Mouse (Mus musculus): Measurements from ENCODE around the gene Rps6kb2. TPM values are rescaled to one million over a fixed set of nuclear protein-coding genes. Genes with fewer than 3 reads are reported as not detected.
A peak's percentile ranks its signal among the peaks of the same experiment; 100 is the strongest.
"Not testable (repeated sequence)": the region's sequence is repeated elsewhere in the genome, so short reads cannot be mapped to it uniquely, and the experiment has no call there.

Gene Rps6kb2
- polyA plus RNA-seq, 1 experiment from 2014 or later: 59.8 TPM

GRCm38 (mm10) chr19:4129462-4129861 lies 33.7 kb downstream of the Rps6kb2 start:
- Histone ChIP-seq H3K4me3 (replicated peaks; ENCODE audit: low read length) (no peak overlapping the region), H3K9me3 (ENCODE audit: control insufficient read depth, low read length) (no peaks in the 10 kb centered on the region), H3K4me1 (replicated peaks; ENCODE audit: control insufficient read depth, insufficient read depth, low read length) (peaks cover 13% of the 10 kb centered on the region), H3K27me3 (replicated peaks; ENCODE audit: control insufficient read depth, insufficient read depth, low read length) (no peaks in the 10 kb centered on the region), H3K27ac (ENCODE audit: low read length) (no peak overlapping the region), H3K9ac (replicated peaks; ENCODE audit: low read depth, low read length) (no peak overlapping the region), H3K4me2 (ENCODE audit: low read length) (no peak overlapping the region), H3K36me3 (ENCODE audit: control insufficient read depth, insufficient read depth) (peaks cover 16% of the 10 kb centered on the region)
- ATAC-seq: no peak
- 97% methylated on average over 7 of the region's 7 CpGs for WGBS

DNA sequence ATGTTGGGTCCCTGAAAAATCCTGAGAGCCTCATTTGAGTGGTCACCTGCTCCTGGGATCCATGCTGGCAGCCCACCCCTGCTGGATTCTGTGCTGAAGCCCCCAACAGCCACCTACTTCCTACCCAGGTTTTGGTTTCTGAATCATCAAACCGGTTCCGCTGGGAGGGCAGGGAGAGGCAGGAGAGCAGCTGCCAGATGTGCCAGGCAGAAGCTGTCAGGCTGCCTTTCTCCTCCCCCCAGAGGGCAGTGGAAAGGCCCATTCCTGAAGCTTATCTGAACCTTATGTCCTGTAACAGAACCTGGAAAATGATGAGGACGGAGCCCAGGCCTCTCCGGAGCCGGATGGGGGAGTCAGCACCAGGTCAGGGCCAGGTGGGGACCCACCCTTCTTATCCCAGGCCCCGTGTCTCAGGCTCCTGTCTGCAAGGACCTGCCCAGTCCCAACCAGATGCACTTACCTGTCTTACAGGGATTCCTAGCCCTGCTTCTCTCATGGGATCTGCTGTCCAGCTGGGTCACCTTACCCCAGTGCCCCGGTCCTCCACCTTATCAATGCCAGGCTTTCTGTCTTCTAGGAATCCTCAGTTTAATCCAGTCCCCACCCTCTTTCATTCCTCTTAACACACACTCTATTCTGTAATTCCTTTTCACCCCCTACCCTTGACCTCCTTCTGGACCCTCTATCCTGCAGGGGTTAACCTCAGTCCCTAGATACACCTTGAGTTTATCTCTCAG lies 36.2 kb downstream of the Rps6kb2 start:
- Histone ChIP-seq H3K4me1 (replicated peaks; ENCODE audit: control insufficient read depth, insufficient read depth, low read length) (peaks cover 13% of the 10 kb centered on the region), H3K9me3 (ENCODE audit: control insufficient read depth, low read length) (no peaks in the 10 kb centered on the region), H3K36me3 (ENCODE audit: control insufficient read depth, insufficient read depth) (peaks cover 12% of the 10 kb centered on the region), H3K4me2 (ENCODE audit: low read length) (peak overlapping the region; percentile 68), H3K27me3 (replicated peaks; ENCODE audit: control insufficient read depth, insufficient read depth, low read length) (no peaks in the 10 kb centered on the region), H3K9ac (replicated peaks; ENCODE audit: low read depth, low read length) (peak overlapping the region; percentile 78), H3K4me3 (replicated peaks; ENCODE audit: low read length) (peak overlapping the region; percentile 75), H3K27ac (ENCODE audit: low read length) (no peak overlapping the region)
- 61% methylated on average over 7 of the region's 7 CpGs for WGBS
- no peak for ATAC-seq

- ATAC-seq: peak; percentile 93
- H3K4me3 ChIP-seq (replicated peaks; ENCODE audit: low read length): peak within 1 kb of the TSS; percentile 75
- under 1% methylated on average over 59 of the region's 64 CpGs for WGBS
Observed at GRCm38 (mm10) chr19:4125741-4126696, 37.1 kb downstream of the Rps6kb2 start, which contains the start of gene Aip. Gene Aip, minus strand, starts transcription at chr19:4125858.

GRCm38 (mm10) chr19:4125268-4125667 lies 37.9 kb downstream of the Rps6kb2 start:
- not testable (repeated sequence) for H3K36me3 ChIP-seq (ENCODE audit: control insufficient read depth, insufficient read depth); H3K27me3 ChIP-seq (replicated peaks; ENCODE audit: control insufficient read depth, insufficient read depth, low read length); H3K27ac ChIP-seq (ENCODE audit: low read length); H3K9me3 ChIP-seq (ENCODE audit: control insufficient read depth, low read length)
- 18% methylated on average over 3 of the region's 4 CpGs for WGBS
- peak; percentile 6 for ATAC-seq
- H3K9ac ChIP-seq (replicated peaks; ENCODE audit: low read depth, low read length): peak overlapping the region; percentile 78
- peaks cover 18% of the 10 kb centered on the region for H3K4me1 ChIP-seq (replicated peaks; ENCODE audit: control insufficient read depth, insufficient read depth, low read length)
- peak overlapping the region; percentile 68 for H3K4me2 ChIP-seq (ENCODE audit: low read length)
- H3K4me3 ChIP-seq (replicated peaks; ENCODE audit: low read length): peak overlapping the region; percentile 75

More at GRCm38 (mm10) chr19:4125741-4126696, 37.1 kb downstream of the Rps6kb2 start, which contains the start of gene Aip:
- H3K4me1 ChIP-seq (replicated peaks; ENCODE audit: control insufficient read depth, insufficient read depth, low read length): peaks cover 13% of the 10 kb centered on the region
- H3K9me3 ChIP-seq (ENCODE audit: control insufficient read depth, low read length): no peaks in the 10 kb centered on the region
- H3K4me2 ChIP-seq (ENCODE audit: low read length): peak within 1 kb of the TSS; percentile 68
- H3K27ac ChIP-seq (ENCODE audit: low read length): peak within 1 kb of the TSS; percentile 19; the same call in 1 of the 2 replicates
- no peaks in the 10 kb centered on the region for H3K27me3 ChIP-seq (replicated peaks; ENCODE audit: control insufficient read depth, insufficient read depth, low read length)
- H3K9ac ChIP-seq (replicated peaks; ENCODE audit: low read depth, low read length): peak within 1 kb of the TSS; percentile 78
- H3K36me3 ChIP-seq (ENCODE audit: control insufficient read depth, insufficient read depth): peaks cover 5% of the 10 kb centered on the region; the same call in 1 of the 2 replicates

DNA sequence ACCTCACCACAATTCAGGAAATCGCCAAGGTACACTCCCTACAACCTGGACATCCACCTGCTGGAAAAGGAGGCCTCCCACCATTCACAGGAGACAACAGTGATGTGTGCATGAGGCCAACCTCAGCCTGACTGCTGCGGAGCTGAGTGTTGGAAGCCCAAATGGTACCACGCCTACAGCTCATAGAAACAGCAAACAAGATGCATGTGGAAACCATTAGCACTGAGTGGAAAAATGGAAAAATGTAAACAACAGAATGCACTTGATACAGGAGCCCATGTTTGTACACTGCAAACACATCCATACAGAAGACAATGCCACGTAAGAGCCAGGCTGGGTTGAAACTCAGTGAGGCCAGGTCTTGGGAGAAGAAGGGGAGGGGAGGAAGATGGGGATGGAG lies 38.7 kb downstream of the Rps6kb2 start:
- ATAC-seq: no peak
- WGBS: 89% methylated on average over 4 of the region's 4 CpGs
- peaks cover 5% of the 10 kb centered on the region; the same call in 1 of the 2 replicates for H3K36me3 ChIP-seq (ENCODE audit: control insufficient read depth, insufficient read depth)
- H3K4me3 ChIP-seq (replicated peaks; ENCODE audit: low read length): no peak overlapping the region
- no peak overlapping the region for H3K9ac ChIP-seq (replicated peaks; ENCODE audit: low read depth, low read length)
- no peak overlapping the region for H3K27ac ChIP-seq (ENCODE audit: low read length)
- no peaks in the 10 kb centered on the region for H3K27me3 ChIP-seq (replicated peaks; ENCODE audit: control insufficient read depth, insufficient read depth, low read length)
- H3K9me3 ChIP-seq (ENCODE audit: control insufficient read depth, low read length): no peaks in the 10 kb centered on the region
- no peak overlapping the region for H3K4me2 ChIP-seq (ENCODE audit: low read length)
- H3K4me1 ChIP-seq (replicated peaks; ENCODE audit: control insufficient read depth, insufficient read depth, low read length): peaks cover 18% of the 10 kb centered on the region

- Histone ChIP-seq H3K27me3 (replicated peaks; ENCODE audit: control insufficient read depth, insufficient read depth, low read length) (no peaks in the 10 kb centered on the region), H3K9me3 (ENCODE audit: control insufficient read depth, low read length) (no peaks in the 10 kb centered on the region), H3K27ac (ENCODE audit: low read length) (no peak overlapping the region), H3K4me2 (ENCODE audit: low read length) (no peak overlapping the region), H3K4me3 (replicated peaks; ENCODE audit: low read length) (no peak overlapping the region), H3K9ac (replicated peaks; ENCODE audit: low read depth, low read length) (no peak overlapping the region), H3K4me1 (replicated peaks; ENCODE audit: control insufficient read depth, insufficient read depth, low read length) (peaks cover 18% of the 10 kb centered on the region), H3K36me3 (ENCODE audit: control insufficient read depth, insufficient read depth) (no peaks in the 10 kb centered on the region; the same call in 1 of the 2 replicates)
- WGBS: 84% methylated on average over 7 of the region's 7 CpGs
- ATAC-seq: no peak
Observed at GRCm38 (mm10) chr19:4122411-4123370, 40.5 kb downstream of the Rps6kb2 start.

DNA sequence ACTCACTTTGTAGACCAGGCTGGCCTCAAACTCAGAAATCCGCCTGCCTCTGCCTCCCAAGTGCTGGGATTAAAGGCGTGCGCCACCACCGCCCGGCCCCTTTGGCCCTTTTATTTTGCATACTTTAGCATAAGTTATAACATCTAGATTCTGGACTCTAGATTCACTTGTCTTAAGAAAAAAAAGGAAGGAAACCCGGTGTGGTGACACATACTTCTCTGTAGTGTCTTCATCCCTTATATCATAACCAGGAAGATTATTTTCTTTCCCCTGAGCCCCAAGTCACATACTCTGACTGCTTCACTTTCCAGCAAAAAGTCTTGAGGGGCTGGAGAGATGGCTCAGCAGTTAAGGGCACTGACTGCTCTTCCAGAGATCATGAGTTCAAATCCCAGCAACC lies 41.3 kb downstream of the Rps6kb2 start:
- 62% methylated on average over 6 of the region's 6 CpGs for WGBS
- H3K9ac ChIP-seq (replicated peaks; ENCODE audit: low read depth, low read length); H3K36me3 ChIP-seq (ENCODE audit: control insufficient read depth, insufficient read depth); H3K27me3 ChIP-seq (replicated peaks; ENCODE audit: control insufficient read depth, insufficient read depth, low read length); H3K9me3 ChIP-seq (ENCODE audit: control insufficient read depth, low read length); ATAC-seq; H3K27ac ChIP-seq (ENCODE audit: low read length); H3K4me3 ChIP-seq (replicated peaks; ENCODE audit: low read length): not testable (repeated sequence)
- Histone ChIP-seq H3K4me2 (ENCODE audit: low read length) (peak overlapping the region; percentile 6; the same call in 1 of the 2 replicates), H3K4me1 (replicated peaks; ENCODE audit: control insufficient read depth, insufficient read depth, low read length) (peaks cover 14% of the 10 kb centered on the region)

- Histone ChIP-seq H3K9me3 (ENCODE audit: control insufficient read depth, low read length) (no peaks in the 10 kb centered on the region), H3K9ac (replicated peaks; ENCODE audit: low read depth, low read length) (peak overlapping the region; percentile 68), H3K4me2 (ENCODE audit: low read length) (peak overlapping the region; percentile 56), H3K27ac (ENCODE audit: low read length) (peak overlapping the region; percentile 84), H3K4me3 (replicated peaks; ENCODE audit: low read length) (peak overlapping the region; percentile 58), H3K4me1 (replicated peaks; ENCODE audit: control insufficient read depth, insufficient read depth, low read length) (peaks cover 7% of the 10 kb centered on the region), H3K27me3 (replicated peaks; ENCODE audit: control insufficient read depth, insufficient read depth, low read length) (no peaks in the 10 kb centered on the region), H3K36me3 (ENCODE audit: control insufficient read depth, insufficient read depth) (no peaks in the 10 kb centered on the region)
- 2% methylated on average over 38 of the region's 38 CpGs for WGBS
- ATAC-seq: peak; percentile 80
Observed at GRCm38 (mm10) chr19:4121097-4121805, 41.9 kb downstream of the Rps6kb2 start.
